Mouse (Mus musculus) bone marrow macrophage, adult 2 months (primary cell): Measurements from ENCODE around the gene Col4a3. TPM values are rescaled to one million over a fixed set of nuclear protein-coding genes. Genes with fewer than 3 reads are reported as not detected.
A peak's percentile ranks its signal among the peaks of the same experiment; 100 is the strongest.

Source experiments
- H3K27ac ChIP-seq: 2 replicates; pipeline ENCODE4 v1.5.1; 2012; ENCODE audit warnings: low read depth, low read length; ENCODE audit not compliant: insufficient read depth
- H3K4me1 ChIP-seq: 2 replicates; pipeline ENCODE4 v1.6.1; 2012; ENCODE audit warnings: low read length; ENCODE audit not compliant: control insufficient read depth, insufficient read depth
- H3K4me3 ChIP-seq: 2 replicates; pipeline ENCODE4 v1.5.1; 2012; ENCODE audit warnings: mild to moderate bottlenecking, low read length, moderate library complexity; ENCODE audit not compliant: insufficient read depth
- CTCF ChIP-seq: IDR thresholded peaks from 2 replicates; pipeline ENCODE4 v1.5.1; 2012; ENCODE audit warnings: low read depth, mild to moderate bottlenecking, low read length, moderate library complexity
- POLR2A ChIP-seq: IDR thresholded peaks from 2 replicates; pipeline ENCODE4 v1.6.1; 2012; ENCODE audit warnings: mild to moderate bottlenecking, low read depth, low read length, borderline replicate concordance
- polyA plus RNA-seq: library from polyadenylated mRNA; stranded (reverse); fragments of >200 nt; gene quantifications from 2 replicates; pipeline ENCODE4 v1.2.4, GENCODE M21; 2012; ENCODE audit not compliant: missing spikeins, insufficient read depth, insufficient read length

The Col4a3 gene
- polyA plus RNA-seq, 1 experiment, result not detected

GRCm38 (mm10) chr1:82761454-82762169 lies 174.9 kb downstream of the Col4a3 start:
- H3K27ac ChIP-seq, result peak overlapping the region; percentile 38
- TF ChIP-seq POLR2A (no peak), CTCF (no peak)
- H3K4me3 ChIP-seq, result peak overlapping the region; percentile 17
- H3K4me1 ChIP-seq, result peaks cover 14% of the 10 kb centered on the region

GRCm38 (mm10) chr1:82762274-82762673 lies 175.6 kb downstream of the Col4a3 start:
- Histone ChIP-seq H3K27ac (0 out of 2 replicates have a peak overlapping the region, but pooled peaks have one; percentile 38), H3K4me3 (no peak overlapping the region), H3K4me1 (peaks cover 14% of the 10 kb centered on the region)
- TF ChIP-seq CTCF (no peak), POLR2A (no peak)

GRCm38 (mm10) chr1:82766227-82766626 lies 179.5 kb downstream of the Col4a3 start:
- Histone ChIP-seq H3K4me3 (no peak overlapping the region), H3K27ac (no peak overlapping the region), H3K4me1 (peaks cover 7% of the 10 kb centered on the region)
- TF ChIP-seq POLR2A, result no peak
- no peak for TF ChIP-seq CTCF

- no peak overlapping the region for H3K4me3 ChIP-seq
- TF ChIP-seq CTCF (no peak), POLR2A (no peak)
- peaks cover 6% of the 10 kb centered on the region for H3K4me1 ChIP-seq
- H3K27ac ChIP-seq, result no peak overlapping the region
Observed at GRCm38 (mm10) chr1:82766641-82767040, 179.9 kb downstream of the Col4a3 start.

- H3K4me1 ChIP-seq, result no peaks in the 10 kb centered on the region
- no peak within 1 kb of the TSS for H3K4me3 ChIP-seq
- no peak within 1 kb of the TSS for H3K27ac ChIP-seq
- TF ChIP-seq CTCF, result no peak
- TF ChIP-seq POLR2A, result no peak
Observed at GRCm38 (mm10) chr1:82768269-82768668, 181.5 kb downstream of the Col4a3 start, which contains the start of gene Tm4sf20. Gene Tm4sf20 (minus strand): TSS chr1:82768461.

GRCm38 (mm10) chr1:82771022-82771586 lies 184.4 kb downstream of the Col4a3 start, which contains the start of gene Gm47791:
Gene Gm47791 (minus strand): TSS chr1:82771243.
- Histone ChIP-seq H3K27ac (no peak within 1 kb of the TSS), H3K4me3 (no peak within 1 kb of the TSS), H3K4me1 (no peaks in the 10 kb centered on the region)
- TF ChIP-seq POLR2A, result no peak
- TF ChIP-seq CTCF, result no peak

Other genes starting within 250 kb of the Col4a3 start
- not detected in 2 replicates for gene Col4a4, start 72 bp upstream of the Col4a3 start, polyA plus RNA-seq
- gene Mff, start 138.0 kb downstream of the Col4a3 start, polyA plus RNA-seq, result 109 and 112 TPM in 2 replicates
- not detected in 2 replicates for gene Tm4sf20, start 181.5 kb downstream of the Col4a3 start, polyA plus RNA-seq
- not detected in 2 replicates for gene Gm47791, start 184.3 kb downstream of the Col4a3 start, polyA plus RNA-seq